Mouse (Mus musculus): ENCODE results near the gene Gdpd5. TPM values are rescaled to one million over a fixed set of nuclear protein-coding genes. Genes with fewer than 3 reads are reported as not detected.

Gdpd5 gene
- total and polyA plus RNA-seq, 3 experiments, result 0.16 to 0.49 TPM; not detected in 1

GRCm38 (mm10) chr7:99356244-99356930 lies 24.8 kb upstream of the Gdpd5 start:
- Histone ChIP-seq H3K4me3 (ENCODE audit: low read depth, low read length) (no peak overlapping the region), H3K4me1 (ENCODE audit: insufficient read depth, low read depth, low read length) (no peaks in the 10 kb centered on the region), H3K9me3 (replicated peaks) (no peaks in the 10 kb centered on the region), H3K27me3 (ENCODE audit: insufficient read depth, low read length) (peaks cover 31% of the 10 kb centered on the region), H3K36me3 (replicated peaks) (no peaks in the 10 kb centered on the region)
- no peak for TF ChIP-seq CTCF (IDR thresholded peaks at IDR 0.05; ENCODE audit: low read depth, low read length)
- no peak for TF ChIP-seq POLR2AphosphoS5 (IDR thresholded peaks at IDR 0.05; ENCODE audit: insufficient replicate concordance, low read depth, low read length)
- TF ChIP-seq GATA2 (IDR thresholded peaks at IDR 0.05; ENCODE audit: borderline replicate concordance, low read depth, low read length), result no peak
- TF ChIP-seq TAL1 (conservative IDR thresholded peaks at IDR 0.05; ENCODE audit: low read depth, low read length), result no peak
- TF ChIP-seq GATA1 (IDR thresholded peaks at IDR 0.05; ENCODE audit: borderline replicate concordance, low read length), result no peak
- ATAC-seq (ENCODE audit: extremely low read depth, insufficient number of reproducible peaks, low FRiP score, poor library complexity, severe bottlenecking) (no peak), DNase-seq (ENCODE audit: low spot score) (no peak)

DNA sequence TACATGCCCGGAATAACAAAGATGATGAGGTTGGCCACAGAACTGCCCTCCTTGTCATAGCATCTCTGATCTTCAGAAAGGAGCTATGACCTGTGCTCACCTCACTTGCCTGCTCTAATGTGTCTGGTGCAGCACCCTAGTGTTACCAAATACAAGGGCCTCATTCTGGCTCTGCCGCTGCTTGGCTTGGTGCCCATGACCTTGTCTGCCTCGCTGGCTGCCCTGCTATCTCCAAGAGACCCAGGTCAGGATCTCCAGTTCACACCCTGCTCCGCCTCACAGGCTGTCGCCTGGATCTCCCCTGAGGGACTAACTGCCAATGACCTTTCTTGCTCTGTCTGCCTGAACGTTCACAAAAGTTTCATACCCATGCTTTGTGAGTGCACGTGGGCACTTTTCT lies 24.0 kb upstream of the Gdpd5 start:
- ATAC-seq (ENCODE audit: extremely low read depth, insufficient number of reproducible peaks, low FRiP score, poor library complexity, severe bottlenecking), result no peak
- H3K4me3 ChIP-seq (ENCODE audit: low read depth, low read length), result no peak overlapping the region
- DNase-seq (ENCODE audit: low spot score), result no peak

GRCm38 (mm10) chr7:99358371-99358770 lies 22.8 kb upstream of the Gdpd5 start:
- TF ChIP-seq TAL1 (conservative IDR thresholded peaks at IDR 0.05; ENCODE audit: low read depth, low read length) (no peak), GATA2 (IDR thresholded peaks at IDR 0.05; ENCODE audit: borderline replicate concordance, low read depth, low read length) (no peak), CTCF (IDR thresholded peaks at IDR 0.05; ENCODE audit: low read depth, low read length) (no peak), GATA1 (IDR thresholded peaks at IDR 0.05; ENCODE audit: borderline replicate concordance, low read length) (no peak), POLR2AphosphoS5 (IDR thresholded peaks at IDR 0.05; ENCODE audit: insufficient replicate concordance, low read depth, low read length) (no peak)
- Histone ChIP-seq H3K4me3 (ENCODE audit: low read depth, low read length) (no peak overlapping the region), H3K27me3 (ENCODE audit: insufficient read depth, low read length) (peaks cover 21% of the 10 kb centered on the region), H3K36me3 (replicated peaks) (no peaks in the 10 kb centered on the region), H3K9me3 (replicated peaks) (no peaks in the 10 kb centered on the region), H3K4me1 (ENCODE audit: insufficient read depth, low read depth, low read length) (no peaks in the 10 kb centered on the region)
- DNase-seq (ENCODE audit: low spot score), result no peak
- ATAC-seq (ENCODE audit: extremely low read depth, insufficient number of reproducible peaks, low FRiP score, poor library complexity, severe bottlenecking), result no peak

More for the DNA sequence above, 24.0 kb upstream of the Gdpd5 start:
- Histone ChIP-seq H3K9me3 (replicated peaks) (no peaks in the 10 kb centered on the region), H3K4me1 (ENCODE audit: insufficient read depth, low read depth, low read length) (no peaks in the 10 kb centered on the region), H3K36me3 (replicated peaks) (no peaks in the 10 kb centered on the region), H3K27me3 (ENCODE audit: insufficient read depth, low read length) (peaks cover 28% of the 10 kb centered on the region)
- TF ChIP-seq TAL1 (conservative IDR thresholded peaks at IDR 0.05; ENCODE audit: low read depth, low read length), result no peak
- TF ChIP-seq GATA1 (IDR thresholded peaks at IDR 0.05; ENCODE audit: borderline replicate concordance, low read length), result no peak
- TF ChIP-seq POLR2AphosphoS5 (IDR thresholded peaks at IDR 0.05; ENCODE audit: insufficient replicate concordance, low read depth, low read length), result no peak
- TF ChIP-seq GATA2 (IDR thresholded peaks at IDR 0.05; ENCODE audit: borderline replicate concordance, low read depth, low read length), result no peak
- no peak for TF ChIP-seq CTCF (IDR thresholded peaks at IDR 0.05; ENCODE audit: low read depth, low read length)

DNA sequence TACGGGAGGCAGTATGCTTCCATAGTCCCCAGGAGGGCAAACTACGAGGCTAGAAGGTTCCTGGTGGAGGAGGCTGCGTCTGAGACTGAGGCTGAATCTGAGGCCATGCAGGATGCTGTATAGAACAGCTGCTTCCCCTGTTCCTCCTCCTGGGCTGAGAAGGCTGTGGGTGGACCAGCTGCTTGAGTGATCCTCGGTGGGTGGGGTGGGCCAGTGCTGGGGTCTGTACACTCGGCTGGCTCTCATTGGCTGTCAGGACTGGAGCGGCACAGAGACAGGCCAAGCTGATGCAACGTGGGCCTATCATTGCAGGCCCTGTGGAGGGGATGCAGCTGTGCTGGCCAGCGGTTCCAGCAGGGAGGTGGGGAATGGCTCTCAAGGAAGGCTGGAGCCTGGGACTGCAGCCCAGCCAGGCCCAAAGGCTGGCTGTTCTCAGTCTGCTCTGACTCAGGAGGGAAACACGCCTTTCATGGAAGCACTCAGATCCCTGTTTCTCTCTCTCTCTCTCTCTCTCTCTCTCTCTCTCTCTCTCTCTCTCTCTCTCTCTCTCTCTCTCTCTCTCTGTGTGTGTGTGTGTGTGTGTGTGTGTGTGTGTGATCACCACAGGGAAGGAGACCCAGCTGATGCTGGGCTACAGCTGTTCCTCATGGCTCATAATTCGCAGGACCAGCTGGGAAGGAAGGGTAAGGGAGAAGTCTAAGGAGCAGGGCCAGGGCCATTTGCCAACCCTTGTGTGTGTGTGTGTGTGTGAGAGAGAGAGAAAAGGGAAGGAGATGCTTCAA lies 21.0 kb upstream of the Gdpd5 start:
- H3K27me3 ChIP-seq (ENCODE audit: insufficient read depth, low read length), result peaks cover 24% of the 10 kb centered on the region
- no peak for ATAC-seq (ENCODE audit: extremely low read depth, insufficient number of reproducible peaks, low FRiP score, poor library complexity, severe bottlenecking)

GRCm38 (mm10) chr7:99360803-99361414 lies 20.3 kb upstream of the Gdpd5 start:
- Histone ChIP-seq H3K36me3 (replicated peaks) (no peaks in the 10 kb centered on the region), H3K27me3 (ENCODE audit: insufficient read depth, low read length) (peaks cover 20% of the 10 kb centered on the region), H3K4me1 (ENCODE audit: insufficient read depth, low read depth, low read length) (no peaks in the 10 kb centered on the region), H3K4me3 (ENCODE audit: low read depth, low read length) (no peak overlapping the region), H3K9me3 (replicated peaks) (no peaks in the 10 kb centered on the region)
- ATAC-seq (ENCODE audit: extremely low read depth, insufficient number of reproducible peaks, low FRiP score, poor library complexity, severe bottlenecking) (no peak), DNase-seq (ENCODE audit: low spot score) (no peak)
- TF ChIP-seq CTCF (IDR thresholded peaks at IDR 0.05; ENCODE audit: low read depth, low read length) (no peak), POLR2AphosphoS5 (IDR thresholded peaks at IDR 0.05; ENCODE audit: insufficient replicate concordance, low read depth, low read length) (no peak), TAL1 (conservative IDR thresholded peaks at IDR 0.05; ENCODE audit: low read depth, low read length) (no peak), GATA1 (IDR thresholded peaks at IDR 0.05; ENCODE audit: borderline replicate concordance, low read length) (no peak), GATA2 (IDR thresholded peaks at IDR 0.05; ENCODE audit: borderline replicate concordance, low read depth, low read length) (no peak)

More for the DNA sequence above, 21.0 kb upstream of the Gdpd5 start:
- DNase-seq (ENCODE audit: low spot score), result no peak
- Histone ChIP-seq H3K4me3 (ENCODE audit: low read depth, low read length) (no peak overlapping the region), H3K4me1 (ENCODE audit: insufficient read depth, low read depth, low read length) (no peaks in the 10 kb centered on the region), H3K9me3 (replicated peaks) (no peaks in the 10 kb centered on the region), H3K36me3 (replicated peaks) (no peaks in the 10 kb centered on the region)
- TF ChIP-seq TAL1 (conservative IDR thresholded peaks at IDR 0.05; ENCODE audit: low read depth, low read length) (no peak), POLR2AphosphoS5 (IDR thresholded peaks at IDR 0.05; ENCODE audit: insufficient replicate concordance, low read depth, low read length) (no peak)

- Histone ChIP-seq H3K9me3 (replicated peaks) (no peaks in the 10 kb centered on the region), H3K4me3 (ENCODE audit: low read depth, low read length) (no peak overlapping the region), H3K4me1 (ENCODE audit: insufficient read depth, low read depth, low read length) (no peaks in the 10 kb centered on the region), H3K27me3 (ENCODE audit: insufficient read depth, low read length) (peaks cover 19% of the 10 kb centered on the region), H3K36me3 (replicated peaks) (no peaks in the 10 kb centered on the region)
- no peak for ATAC-seq (ENCODE audit: extremely low read depth, insufficient number of reproducible peaks, low FRiP score, poor library complexity, severe bottlenecking)
- no peak for DNase-seq (ENCODE audit: low spot score)
- TF ChIP-seq GATA1 (IDR thresholded peaks at IDR 0.05; ENCODE audit: borderline replicate concordance, low read length) (no peak), GATA2 (IDR thresholded peaks at IDR 0.05; ENCODE audit: borderline replicate concordance, low read depth, low read length) (no peak), TAL1 (conservative IDR thresholded peaks at IDR 0.05; ENCODE audit: low read depth, low read length) (no peak), CTCF (IDR thresholded peaks at IDR 0.05; ENCODE audit: low read depth, low read length) (no peak), POLR2AphosphoS5 (IDR thresholded peaks at IDR 0.05; ENCODE audit: insufficient replicate concordance, low read depth, low read length) (no peak)
Observed at GRCm38 (mm10) chr7:99362137-99362536, 19.1 kb upstream of the Gdpd5 start.
